Mouse (Mus musculus): Measurements from ENCODE around the gene Adamts2. TPM values are rescaled to one million over a fixed set of nuclear protein-coding genes. Genes with fewer than 3 reads are reported as not detected.

Adamts2 gene
- total and polyA plus RNA-seq, 2 experiments = 1.4 to 2.3 TPM

GRCm38 (mm10) chr11:50638197-50638867, 36.4 kb downstream of the Adamts2 start:
- Histone ChIP-seq H3K4me1 (ENCODE audit: control insufficient read depth, insufficient read depth, low read length) (peaks cover 2% of the 10 kb centered on the region; the same call in 1 of the 2 replicates), H3K9ac (ENCODE audit: low read depth, low read length) (no peak overlapping the region), H3K27me3 (ENCODE audit: control insufficient read depth, insufficient read depth, low read length) (no peaks in the 10 kb centered on the region), H3K79me2 (ENCODE audit: control insufficient read depth, insufficient read depth, low read length) (no peaks in the 10 kb centered on the region), H3K4me3 (ENCODE audit: insufficient read depth, low read depth, low read length) (no peak overlapping the region), H3K27ac (replicated peaks; ENCODE audit: insufficient read depth, low read depth, low read length) (no peak overlapping the region), H3K36me3 (ENCODE audit: control insufficient read depth, insufficient read depth, low read length) (no peaks in the 10 kb centered on the region)
- no peak for TF ChIP-seq POLR2A (IDR thresholded peaks at IDR 0.05; ENCODE audit: extremely low read depth, insufficient read depth, low read length)
- no peak for TF ChIP-seq CTCF (IDR thresholded peaks at IDR 0.05; ENCODE audit: low read depth, low read length)
- DNase-seq (ENCODE audit: extremely low read depth, low read depth, low spot score) = no peak
- WGBS = 86% methylated on average over 13 of the region's 13 CpGs

DNA sequence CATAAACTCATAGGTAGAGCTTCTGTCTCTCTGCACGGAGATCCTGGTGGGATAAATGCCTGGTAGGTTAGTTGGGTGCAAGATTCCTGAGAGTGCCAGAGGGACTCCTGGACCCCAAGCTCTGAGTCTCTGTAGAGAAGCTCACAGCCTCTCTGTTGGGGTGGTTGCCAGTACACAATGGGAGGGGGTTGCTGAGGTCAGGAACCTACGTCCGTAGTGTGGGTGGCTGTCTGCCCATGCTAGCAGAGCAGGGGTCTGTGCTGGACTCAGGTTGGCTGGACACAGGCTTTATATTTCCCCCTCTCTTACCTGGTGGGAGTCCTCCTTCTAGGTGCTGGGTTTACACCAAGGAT, 37.0 kb downstream of the Adamts2 start:
- DNase-seq (ENCODE audit: extremely low read depth, low read depth, low spot score) = no peak
- Histone ChIP-seq H3K4me3 (ENCODE audit: insufficient read depth, low read depth, low read length) (no peak overlapping the region), H3K27me3 (ENCODE audit: control insufficient read depth, insufficient read depth, low read length) (no peaks in the 10 kb centered on the region), H3K9ac (ENCODE audit: low read depth, low read length) (no peak overlapping the region), H3K4me1 (ENCODE audit: control insufficient read depth, insufficient read depth, low read length) (peaks cover 2% of the 10 kb centered on the region; the same call in 1 of the 2 replicates), H3K27ac (replicated peaks; ENCODE audit: insufficient read depth, low read depth, low read length) (no peak overlapping the region), H3K36me3 (ENCODE audit: control insufficient read depth, insufficient read depth, low read length) (no peaks in the 10 kb centered on the region), H3K79me2 (ENCODE audit: control insufficient read depth, insufficient read depth, low read length) (no peaks in the 10 kb centered on the region)
- TF ChIP-seq POLR2A (IDR thresholded peaks at IDR 0.05; ENCODE audit: extremely low read depth, insufficient read depth, low read length) (no peak), CTCF (IDR thresholded peaks at IDR 0.05; ENCODE audit: low read depth, low read length) (no peak)
- WGBS = 85% methylated on average over 3 of the region's 3 CpGs

DNA sequence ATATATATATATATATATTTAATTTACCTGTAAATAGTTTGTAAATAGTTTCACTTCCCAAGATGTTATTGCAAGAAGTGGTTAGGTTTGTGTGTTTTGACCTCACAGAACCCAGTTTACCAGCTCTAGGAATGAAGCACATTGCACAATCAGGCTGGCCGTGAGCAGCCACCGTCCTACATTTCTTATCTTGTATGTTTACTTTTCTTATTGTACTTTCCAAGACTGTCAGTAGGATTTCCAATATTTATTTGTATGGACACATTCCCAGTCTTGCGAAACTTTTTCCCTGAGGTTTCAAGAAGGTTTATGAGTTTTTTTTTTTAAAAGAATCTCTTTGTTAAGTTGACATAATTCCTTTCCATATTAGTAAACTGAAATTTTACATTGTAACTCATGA, 40.7 kb downstream of the Adamts2 start:
- WGBS = 18% methylated on average over 3 of the region's 3 CpGs
- H3K4me1 ChIP-seq (ENCODE audit: control insufficient read depth, insufficient read depth, low read length) = peaks cover 2% of the 10 kb centered on the region; the same call in 1 of the 2 replicates
- no peak overlapping the region for H3K27ac ChIP-seq (replicated peaks; ENCODE audit: insufficient read depth, low read depth, low read length)
- H3K27me3 ChIP-seq (ENCODE audit: control insufficient read depth, insufficient read depth, low read length) = no peaks in the 10 kb centered on the region
- H3K9ac ChIP-seq (ENCODE audit: low read depth, low read length) = no peak overlapping the region
- H3K4me3 ChIP-seq (ENCODE audit: insufficient read depth, low read depth, low read length) = no peak overlapping the region
- H3K36me3 ChIP-seq (ENCODE audit: control insufficient read depth, insufficient read depth, low read length) = no peaks in the 10 kb centered on the region
- TF ChIP-seq POLR2A (IDR thresholded peaks at IDR 0.05; ENCODE audit: extremely low read depth, insufficient read depth, low read length) = no peak
- DNase-seq (ENCODE audit: extremely low read depth, low read depth, low spot score) = peak; percentile 99
- no peaks in the 10 kb centered on the region for H3K79me2 ChIP-seq (ENCODE audit: control insufficient read depth, insufficient read depth, low read length)

DNA sequence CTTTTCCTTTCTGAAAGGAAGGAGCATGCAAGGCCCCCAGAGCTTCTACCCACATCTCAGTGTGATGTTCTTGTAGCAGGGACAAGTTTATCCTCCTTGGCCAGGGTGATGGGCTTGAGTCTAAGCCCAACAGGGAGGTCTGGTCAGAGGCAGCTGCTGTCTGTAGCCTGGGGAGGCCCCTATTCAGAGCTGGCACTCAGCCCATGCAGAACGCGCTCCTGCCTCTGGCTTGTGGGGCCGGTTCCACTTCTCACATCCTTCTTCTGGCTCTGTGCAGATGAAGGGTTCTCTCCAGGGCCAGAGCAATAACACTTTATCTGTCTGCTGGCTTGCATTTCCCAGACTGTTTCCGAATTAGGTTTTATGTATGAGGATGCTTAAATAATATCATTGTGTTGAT, 44.3 kb downstream of the Adamts2 start:
- Histone ChIP-seq H3K27me3 (ENCODE audit: control insufficient read depth, insufficient read depth, low read length) (no peaks in the 10 kb centered on the region), H3K79me2 (ENCODE audit: control insufficient read depth, insufficient read depth, low read length) (no peaks in the 10 kb centered on the region), H3K4me1 (ENCODE audit: control insufficient read depth, insufficient read depth, low read length) (peaks cover 2% of the 10 kb centered on the region; the same call in 1 of the 2 replicates), H3K36me3 (ENCODE audit: control insufficient read depth, insufficient read depth, low read length) (no peaks in the 10 kb centered on the region), H3K9ac (ENCODE audit: low read depth, low read length) (no peak overlapping the region), H3K4me3 (ENCODE audit: insufficient read depth, low read depth, low read length) (no peak overlapping the region), H3K27ac (replicated peaks; ENCODE audit: insufficient read depth, low read depth, low read length) (no peak overlapping the region)
- WGBS = 90% methylated on average over 4 of the region's 4 CpGs
- peak; percentile 21 for DNase-seq (ENCODE audit: extremely low read depth, low read depth, low spot score)
- no peak for TF ChIP-seq CTCF (IDR thresholded peaks at IDR 0.05; ENCODE audit: low read depth, low read length)
- no peak for TF ChIP-seq POLR2A (IDR thresholded peaks at IDR 0.05; ENCODE audit: extremely low read depth, insufficient read depth, low read length)

DNA sequence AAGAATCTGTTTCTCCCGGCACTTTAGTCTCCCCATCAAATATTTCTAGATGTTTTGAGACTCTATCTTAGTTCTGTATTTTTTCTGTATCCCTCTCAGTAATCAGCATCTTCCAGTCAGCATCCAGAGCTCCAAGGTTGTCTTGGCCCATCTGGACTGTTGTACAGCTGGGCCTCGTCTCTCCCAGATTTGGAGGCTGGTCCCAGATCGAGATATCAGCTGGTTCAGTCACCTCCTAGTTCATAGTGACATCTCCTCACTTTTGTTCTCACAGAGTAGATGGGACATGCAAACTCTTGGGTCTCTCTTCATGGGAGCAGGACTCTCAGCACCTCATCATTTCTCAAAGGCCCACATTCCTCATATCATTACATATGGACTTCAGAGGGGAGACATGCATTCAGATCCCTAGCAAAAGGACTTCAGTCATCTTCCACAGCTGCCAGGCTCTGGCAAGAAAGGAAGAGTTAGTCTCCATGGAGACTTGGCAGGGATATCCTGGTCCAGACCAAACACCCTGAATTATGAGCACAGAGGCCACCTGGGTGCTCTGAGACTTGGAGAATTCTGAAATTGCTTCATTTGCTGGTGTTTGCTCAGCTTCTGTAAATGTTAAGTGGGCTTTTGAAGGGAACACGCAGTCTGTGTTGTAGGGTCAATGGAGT, 46.4 kb downstream of the Adamts2 start:
- TF ChIP-seq POLR2A (IDR thresholded peaks at IDR 0.05; ENCODE audit: extremely low read depth, insufficient read depth, low read length) (no peak), CTCF (IDR thresholded peaks at IDR 0.05; ENCODE audit: low read depth, low read length) (no peak)
- no peak overlapping the region for H3K27ac ChIP-seq (replicated peaks; ENCODE audit: insufficient read depth, low read depth, low read length)
- no peak overlapping the region for H3K4me3 ChIP-seq (ENCODE audit: insufficient read depth, low read depth, low read length)
- no peaks in the 10 kb centered on the region for H3K36me3 ChIP-seq (ENCODE audit: control insufficient read depth, insufficient read depth, low read length)
- no peaks in the 10 kb centered on the region for H3K4me1 ChIP-seq (ENCODE audit: control insufficient read depth, insufficient read depth, low read length)
- no peaks in the 10 kb centered on the region for H3K79me2 ChIP-seq (ENCODE audit: control insufficient read depth, insufficient read depth, low read length)
- no peak for DNase-seq (ENCODE audit: extremely low read depth, low read depth, low spot score)
- no peak overlapping the region for H3K9ac ChIP-seq (ENCODE audit: low read depth, low read length)
- 78% methylated on average over 4 of the region's 4 CpGs for WGBS
- no peaks in the 10 kb centered on the region for H3K27me3 ChIP-seq (ENCODE audit: control insufficient read depth, insufficient read depth, low read length)

DNA sequence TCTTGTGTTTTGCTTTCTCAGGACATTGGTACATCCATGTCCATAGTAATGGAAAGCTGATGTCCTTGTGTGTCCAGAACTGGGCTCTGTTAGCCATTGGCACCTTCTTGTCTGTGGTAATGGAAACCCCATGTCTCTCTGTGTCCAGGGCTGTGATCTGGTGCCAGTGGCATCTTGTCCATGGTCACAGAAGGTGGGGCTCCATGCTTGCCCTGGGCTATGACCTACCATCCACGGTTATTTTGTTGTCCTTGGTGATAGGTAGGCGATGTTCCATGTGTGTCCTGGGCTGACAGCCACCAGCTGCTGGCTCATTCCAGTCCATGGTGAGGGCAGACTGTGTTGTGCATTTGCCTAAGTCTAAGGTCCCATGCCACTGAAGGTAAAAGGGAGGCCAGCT, 48.2 kb downstream of the Adamts2 start:
- Histone ChIP-seq H3K4me3 (ENCODE audit: insufficient read depth, low read depth, low read length) (no peak overlapping the region), H3K27ac (replicated peaks; ENCODE audit: insufficient read depth, low read depth, low read length) (no peak overlapping the region), H3K4me1 (ENCODE audit: control insufficient read depth, insufficient read depth, low read length) (no peaks in the 10 kb centered on the region), H3K9ac (ENCODE audit: low read depth, low read length) (no peak overlapping the region), H3K27me3 (ENCODE audit: control insufficient read depth, insufficient read depth, low read length) (no peaks in the 10 kb centered on the region), H3K36me3 (ENCODE audit: control insufficient read depth, insufficient read depth, low read length) (no peaks in the 10 kb centered on the region), H3K79me2 (ENCODE audit: control insufficient read depth, insufficient read depth, low read length) (no peaks in the 10 kb centered on the region)
- WGBS = 16% methylated on average over 2 of the region's 2 CpGs
- DNase-seq (ENCODE audit: extremely low read depth, low read depth, low spot score) = peak; percentile 53
- no peak for TF ChIP-seq POLR2A (IDR thresholded peaks at IDR 0.05; ENCODE audit: extremely low read depth, insufficient read depth, low read length)
- no peak for TF ChIP-seq CTCF (IDR thresholded peaks at IDR 0.05; ENCODE audit: low read depth, low read length)
